Mouse (Mus musculus): ENCODE data around the gene C4bp. TPM values are rescaled to one million over a fixed set of nuclear protein-coding genes. Genes with fewer than 3 reads are reported as not detected.
"Not testable (repeated sequence)": the region's sequence is repeated elsewhere in the genome, so short reads cannot be mapped to it uniquely, and the experiment has no call there.

C4bp gene
- polyA plus RNA-seq, 1 experiment: not detected

GRCm38 (mm10) chr1:130698601-130699000 is 37.2 kb upstream of the C4bp start:
- Histone ChIP-seq H3K4me3 (no peak overlapping the region), H3K27me3 (ENCODE audit: control insufficient read depth, insufficient read depth, insufficient read length) (no peaks in the 10 kb centered on the region), H3ac (ENCODE audit: control insufficient read depth, insufficient read length) (no peak overlapping the region), H3K79me2 (ENCODE audit: control insufficient read depth, insufficient read depth) (no peaks in the 10 kb centered on the region), H3K36me3 (ENCODE audit: control insufficient read depth, insufficient read depth) (peaks cover 15% of the 10 kb centered on the region), H3K4me2 (ENCODE audit: low read depth) (no peak overlapping the region)
- TF ChIP-seq POLR2A (IDR thresholded peaks at IDR 0.05; ENCODE audit: insufficient read length, low read depth) (no peak), E2F4 (IDR thresholded peaks at IDR 0.05; ENCODE audit: insufficient read depth) (no peak), MYOD1 (IDR thresholded peaks at IDR 0.05; ENCODE audit: control insufficient read depth in 1 of 3, insufficient read length in 2 of 3, low read depth in 2 of 3) (no peak), MAX (IDR thresholded peaks at IDR 0.05; ENCODE audit: low read depth) (no peak), REST (IDR thresholded peaks at IDR 0.05; ENCODE audit: insufficient read depth, insufficient read length) (no peak), TCF3 (IDR thresholded peaks at IDR 0.05; ENCODE audit: insufficient read length, low read depth) (no peak), TCF12 (IDR thresholded peaks at IDR 0.05; ENCODE audit: insufficient read depth, poor library complexity, severe bottlenecking) (no peak), MYOG (IDR thresholded peaks at IDR 0.05; ENCODE audit: control insufficient read depth in 1 of 3, insufficient read depth in 1 of 3, insufficient read length in 2 of 3, low read depth in 2 of 3) (no peak), USF1 (IDR thresholded peaks at IDR 0.05; ENCODE audit: low read depth) (no peak), CEBPB (IDR thresholded peaks at IDR 0.05; ENCODE audit: insufficient read depth, poor library complexity, severe bottlenecking) (no peak), POLR2AphosphoS2 (IDR thresholded peaks at IDR 0.05; ENCODE audit: insufficient read length, low read depth) (no peak), SRF (IDR thresholded peaks at IDR 0.05; ENCODE audit: control insufficient read depth, insufficient read length, low read depth) (no peak)

GRCm38 (mm10) chr1:130683905-130684304 is 22.5 kb upstream of the C4bp start:
- no peak for TF ChIP-seq POLR2AphosphoS2 (IDR thresholded peaks at IDR 0.05; ENCODE audit: insufficient read length, low read depth)
- no peak for TF ChIP-seq TCF12 (IDR thresholded peaks at IDR 0.05; ENCODE audit: insufficient read depth, poor library complexity, severe bottlenecking)
- TF ChIP-seq POLR2A (IDR thresholded peaks at IDR 0.05; ENCODE audit: insufficient read length, low read depth): no peak
- no peaks in the 10 kb centered on the region for H3K79me2 ChIP-seq (ENCODE audit: control insufficient read depth, insufficient read depth)
- H3K4me2 ChIP-seq (ENCODE audit: low read depth): no peak overlapping the region
- no peaks in the 10 kb centered on the region for H3K27me3 ChIP-seq (ENCODE audit: control insufficient read depth, insufficient read depth, insufficient read length)
- no peak overlapping the region for H3K4me3 ChIP-seq
- no peak overlapping the region for H3ac ChIP-seq (ENCODE audit: control insufficient read depth, insufficient read length)
- H3K36me3 ChIP-seq (ENCODE audit: control insufficient read depth, insufficient read depth): no peaks in the 10 kb centered on the region

- H3K4me2 ChIP-seq (ENCODE audit: low read depth): no peak overlapping the region
- H3K27me3 ChIP-seq (ENCODE audit: control insufficient read depth, insufficient read depth, insufficient read length): no peaks in the 10 kb centered on the region
- H3K4me3 ChIP-seq: no peak overlapping the region
- H3K36me3 ChIP-seq (ENCODE audit: control insufficient read depth, insufficient read depth): no peaks in the 10 kb centered on the region
- H3ac ChIP-seq (ENCODE audit: control insufficient read depth, insufficient read length): no peak overlapping the region
- TF ChIP-seq TCF12 (IDR thresholded peaks at IDR 0.05; ENCODE audit: insufficient read depth, poor library complexity, severe bottlenecking): no peak
- no peak for TF ChIP-seq SRF (IDR thresholded peaks at IDR 0.05; ENCODE audit: control insufficient read depth, insufficient read length, low read depth)
- TF ChIP-seq REST (IDR thresholded peaks at IDR 0.05; ENCODE audit: insufficient read depth, insufficient read length): no peak
- no peak for TF ChIP-seq MYOD1 (IDR thresholded peaks at IDR 0.05; ENCODE audit: control insufficient read depth in 1 of 3, insufficient read length in 2 of 3, low read depth in 2 of 3)
- no peak for TF ChIP-seq POLR2AphosphoS2 (IDR thresholded peaks at IDR 0.05; ENCODE audit: insufficient read length, low read depth)
- no peak for TF ChIP-seq CEBPB (IDR thresholded peaks at IDR 0.05; ENCODE audit: insufficient read depth, poor library complexity, severe bottlenecking)
- TF ChIP-seq E2F4 (IDR thresholded peaks at IDR 0.05; ENCODE audit: insufficient read depth): no peak
- TF ChIP-seq TCF3 (IDR thresholded peaks at IDR 0.05; ENCODE audit: insufficient read length, low read depth): no peak
- no peak for TF ChIP-seq MYOG (IDR thresholded peaks at IDR 0.05; ENCODE audit: control insufficient read depth in 1 of 3, insufficient read depth in 1 of 3, insufficient read length in 2 of 3, low read depth in 2 of 3)
- no peaks in the 10 kb centered on the region for H3K79me2 ChIP-seq (ENCODE audit: control insufficient read depth, insufficient read depth)
These were observed 20.4 kb upstream of the C4bp start for GRCm38 (mm10) chr1:130681656-130682413.

- no peak for TF ChIP-seq USF1 (IDR thresholded peaks at IDR 0.05; ENCODE audit: low read depth)
- no peak for TF ChIP-seq POLR2AphosphoS2 (IDR thresholded peaks at IDR 0.05; ENCODE audit: insufficient read length, low read depth)
- no peak for TF ChIP-seq POLR2A (IDR thresholded peaks at IDR 0.05; ENCODE audit: insufficient read length, low read depth)
- no peak for TF ChIP-seq TCF12 (IDR thresholded peaks at IDR 0.05; ENCODE audit: insufficient read depth, poor library complexity, severe bottlenecking)
- TF ChIP-seq E2F4 (IDR thresholded peaks at IDR 0.05; ENCODE audit: insufficient read depth): no peak
- TF ChIP-seq TCF3 (IDR thresholded peaks at IDR 0.05; ENCODE audit: insufficient read length, low read depth): no peak
- no peak for TF ChIP-seq MYOG (IDR thresholded peaks at IDR 0.05; ENCODE audit: control insufficient read depth in 1 of 3, insufficient read depth in 1 of 3, insufficient read length in 2 of 3, low read depth in 2 of 3)
- Histone ChIP-seq H3K36me3 (ENCODE audit: control insufficient read depth, insufficient read depth) (no peaks in the 10 kb centered on the region), H3K4me2 (ENCODE audit: low read depth) (no peak overlapping the region), H3ac (ENCODE audit: control insufficient read depth, insufficient read length) (no peak overlapping the region), H3K27me3 (ENCODE audit: control insufficient read depth, insufficient read depth, insufficient read length) (no peaks in the 10 kb centered on the region), H3K4me3 (no peak overlapping the region), H3K79me2 (ENCODE audit: control insufficient read depth, insufficient read depth) (no peaks in the 10 kb centered on the region)
These were observed 19.6 kb upstream of the C4bp start for GRCm38 (mm10) chr1:130681075-130681474.

- H3ac ChIP-seq (ENCODE audit: control insufficient read depth, insufficient read length): no peak overlapping the region
- H3K27me3 ChIP-seq (ENCODE audit: control insufficient read depth, insufficient read depth, insufficient read length): no peaks in the 10 kb centered on the region
- no peaks in the 10 kb centered on the region for H3K36me3 ChIP-seq (ENCODE audit: control insufficient read depth, insufficient read depth)
- no peak overlapping the region for H3K4me2 ChIP-seq (ENCODE audit: low read depth)
- TF ChIP-seq MYOD1 (IDR thresholded peaks at IDR 0.05; ENCODE audit: control insufficient read depth in 1 of 3, insufficient read length in 2 of 3, low read depth in 2 of 3): no peak
- no peak for TF ChIP-seq POLR2AphosphoS2 (IDR thresholded peaks at IDR 0.05; ENCODE audit: insufficient read length, low read depth)
- no peak for TF ChIP-seq MAX (IDR thresholded peaks at IDR 0.05; ENCODE audit: low read depth)
- no peak for TF ChIP-seq CEBPB (IDR thresholded peaks at IDR 0.05; ENCODE audit: insufficient read depth, poor library complexity, severe bottlenecking)
- TF ChIP-seq SRF (IDR thresholded peaks at IDR 0.05; ENCODE audit: control insufficient read depth, insufficient read length, low read depth): no peak
- TF ChIP-seq TCF3 (IDR thresholded peaks at IDR 0.05; ENCODE audit: insufficient read length, low read depth): no peak
- no peak for TF ChIP-seq POLR2A (IDR thresholded peaks at IDR 0.05; ENCODE audit: insufficient read length, low read depth)
- TF ChIP-seq USF1 (IDR thresholded peaks at IDR 0.05; ENCODE audit: low read depth): no peak
- TF ChIP-seq E2F4 (IDR thresholded peaks at IDR 0.05; ENCODE audit: insufficient read depth): no peak
- TF ChIP-seq MYOG (IDR thresholded peaks at IDR 0.05; ENCODE audit: control insufficient read depth in 1 of 3, insufficient read depth in 1 of 3, insufficient read length in 2 of 3, low read depth in 2 of 3): no peak
- TF ChIP-seq REST (IDR thresholded peaks at IDR 0.05; ENCODE audit: insufficient read depth, insufficient read length): no peak
- no peak for TF ChIP-seq TCF12 (IDR thresholded peaks at IDR 0.05; ENCODE audit: insufficient read depth, poor library complexity, severe bottlenecking)
- no peaks in the 10 kb centered on the region for H3K79me2 ChIP-seq (ENCODE audit: control insufficient read depth, insufficient read depth)
- no peak overlapping the region for H3K4me3 ChIP-seq
These were observed 17.1 kb upstream of the C4bp start for GRCm38 (mm10) chr1:130678551-130678950.

- not testable (repeated sequence) for H3K36me3 ChIP-seq (ENCODE audit: control insufficient read depth, insufficient read depth); H3ac ChIP-seq (ENCODE audit: control insufficient read depth, insufficient read length); H3K4me2 ChIP-seq (ENCODE audit: low read depth); H3K79me2 ChIP-seq (ENCODE audit: control insufficient read depth, insufficient read depth); H3K27me3 ChIP-seq (ENCODE audit: control insufficient read depth, insufficient read depth, insufficient read length); H3K4me3 ChIP-seq
These were observed 2.1 kb upstream of the C4bp start for GRCm38 (mm10) chr1:130663576-130663975.

GRCm38 (mm10) chr1:130659641-130660040 is 1.8 kb downstream of the C4bp start:
- not testable (repeated sequence) for H3K79me2 ChIP-seq (ENCODE audit: control insufficient read depth, insufficient read depth); H3K27me3 ChIP-seq (ENCODE audit: control insufficient read depth, insufficient read depth, insufficient read length); H3K4me3 ChIP-seq; H3K36me3 ChIP-seq (ENCODE audit: control insufficient read depth, insufficient read depth); H3K4me2 ChIP-seq (ENCODE audit: low read depth); H3ac ChIP-seq (ENCODE audit: control insufficient read depth, insufficient read length)

Measured in myocyte (in vitro differentiated cells).